Mouse (Mus musculus) CD4-positive, CD25-positive, alpha-beta regulatory T cell, adult 2 months (primary cell): ENCODE data around the gene P2ry6.

Experiments used
- DNase-seq: peaks from one replicate; pipeline ENCODE4 v3.0.0-alpha.2; 2012; ENCODE audit warnings: low read depth, low spot score

P2ry6 gene

DNA sequence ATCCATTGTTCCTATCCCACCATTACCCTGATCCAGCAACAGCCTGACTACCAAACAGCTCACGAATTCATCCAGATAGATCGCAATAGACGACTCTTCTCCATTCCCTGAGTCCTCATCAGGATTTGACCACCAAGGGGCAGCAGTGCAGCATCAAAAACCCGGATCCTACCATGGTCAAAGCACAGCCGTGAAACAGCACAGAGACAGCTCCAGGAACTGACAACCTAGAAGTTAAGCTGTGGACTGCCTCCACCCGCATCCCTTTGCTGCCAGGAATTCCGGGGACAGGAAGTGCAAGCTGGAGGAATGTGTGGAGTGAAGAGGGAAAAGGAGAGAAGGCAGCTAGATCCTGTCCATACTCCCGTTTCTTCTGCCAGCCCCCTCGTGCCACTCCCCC, 13.6 kb upstream of the P2ry6 start:
- DNase-seq = peak; percentile 61

DNA sequence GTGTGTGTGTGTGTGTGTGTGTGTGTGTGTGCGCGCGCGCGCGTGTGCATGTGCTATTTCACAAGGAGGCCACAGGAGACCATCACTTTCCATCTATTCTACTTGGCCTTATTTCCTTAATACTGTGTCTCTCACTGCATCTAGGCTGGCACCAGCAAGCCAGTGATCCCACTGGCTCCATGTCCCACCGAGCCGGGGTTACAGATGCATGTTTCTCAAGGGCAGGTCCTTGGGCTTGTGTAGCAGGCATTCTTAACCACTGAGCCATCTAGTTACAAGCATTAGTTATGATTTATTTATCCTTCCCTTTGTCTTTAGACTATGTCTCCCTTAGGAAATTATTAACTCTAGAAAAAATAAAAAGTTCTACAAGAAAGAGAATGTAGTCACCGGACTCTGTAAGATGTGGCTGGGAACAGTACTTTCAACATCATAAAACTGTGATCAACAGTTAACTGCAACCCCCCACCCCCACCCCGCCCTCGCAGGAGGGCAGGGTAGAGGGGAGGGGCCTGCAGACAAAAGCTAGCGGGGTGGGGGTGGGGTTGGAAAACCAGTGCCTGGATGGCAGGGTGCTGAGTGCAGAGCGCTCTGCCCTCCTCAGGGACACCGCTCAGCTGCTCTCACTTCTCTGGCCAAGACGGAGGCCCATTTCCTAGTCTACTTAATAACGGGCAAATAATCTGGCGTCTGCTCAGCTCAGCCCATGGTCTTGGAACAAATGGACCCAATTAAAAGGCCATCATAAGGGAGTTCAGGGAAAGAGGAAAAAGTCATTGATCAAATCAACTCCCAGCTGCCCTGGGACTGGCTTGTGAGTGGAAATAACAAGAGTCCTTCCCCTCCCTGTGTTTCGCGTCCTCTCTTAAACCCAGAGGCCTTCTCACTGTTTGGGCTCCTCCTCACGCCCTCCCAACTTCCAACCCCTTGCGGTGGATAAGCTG, 10.3 kb upstream of the P2ry6 start:
- no peak for DNase-seq

DNA sequence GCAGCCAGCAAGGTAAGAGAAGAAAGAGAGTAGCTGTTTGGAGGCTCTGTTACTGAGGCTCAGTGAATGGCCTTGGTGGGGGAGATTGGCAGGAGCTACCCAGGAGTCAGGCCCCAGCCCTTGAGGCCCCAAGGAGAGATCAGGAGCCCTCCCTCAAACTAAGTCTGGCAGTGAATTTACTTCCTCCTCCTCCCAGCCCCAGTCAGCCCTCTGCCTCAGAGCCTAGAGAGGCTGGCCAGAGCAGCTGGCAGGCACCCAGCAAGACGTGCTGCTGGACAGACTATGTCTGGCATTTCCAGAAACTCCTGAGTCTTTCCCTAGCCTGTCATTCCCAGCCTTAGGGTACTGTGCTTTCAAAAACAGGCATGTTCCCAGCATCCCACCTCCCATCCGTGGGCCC, 4.7 kb upstream of the P2ry6 start:
- DNase-seq = no peak

DNA sequence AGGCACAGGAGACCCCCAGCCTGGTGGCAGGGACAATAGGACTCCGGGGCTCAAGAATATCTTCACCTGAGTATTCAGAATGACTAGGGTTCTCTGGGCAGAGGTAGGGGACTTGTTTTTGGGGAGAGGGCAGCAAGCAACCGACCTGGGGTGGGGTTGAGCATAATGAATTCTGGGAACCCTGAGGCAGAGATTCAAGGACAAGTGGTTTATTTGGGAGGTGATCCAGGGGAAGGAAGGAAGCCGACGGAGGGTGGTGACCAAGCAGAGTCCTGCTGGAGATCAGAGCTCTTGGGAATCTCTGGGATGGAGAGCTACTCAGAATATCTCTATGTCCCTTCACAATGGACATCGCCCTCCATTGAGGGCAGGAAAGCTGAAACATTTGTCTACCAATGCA, 3.7 kb upstream of the P2ry6 start:
- no peak for DNase-seq

DNA sequence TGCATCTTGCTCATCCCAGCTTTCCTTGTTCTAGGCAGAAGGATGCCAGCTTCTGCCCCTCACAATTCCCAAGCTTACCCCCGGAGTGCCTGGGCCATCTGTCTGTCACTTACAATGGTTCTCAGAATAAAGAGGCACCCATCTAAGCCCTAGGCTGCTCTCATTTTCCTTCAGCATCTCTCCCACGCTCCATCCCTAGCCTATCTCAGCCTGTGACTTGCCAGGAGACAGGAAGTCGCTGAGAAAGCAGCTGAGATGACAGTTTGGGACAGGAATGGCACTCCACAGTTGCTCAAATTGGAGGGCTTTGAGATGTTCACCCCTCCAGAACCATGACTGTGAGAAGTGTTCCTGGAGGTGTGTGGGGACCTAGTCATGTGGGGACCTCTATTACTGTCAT, 1.6 kb downstream of the P2ry6 start:
- DNase-seq = no peak

DNA sequence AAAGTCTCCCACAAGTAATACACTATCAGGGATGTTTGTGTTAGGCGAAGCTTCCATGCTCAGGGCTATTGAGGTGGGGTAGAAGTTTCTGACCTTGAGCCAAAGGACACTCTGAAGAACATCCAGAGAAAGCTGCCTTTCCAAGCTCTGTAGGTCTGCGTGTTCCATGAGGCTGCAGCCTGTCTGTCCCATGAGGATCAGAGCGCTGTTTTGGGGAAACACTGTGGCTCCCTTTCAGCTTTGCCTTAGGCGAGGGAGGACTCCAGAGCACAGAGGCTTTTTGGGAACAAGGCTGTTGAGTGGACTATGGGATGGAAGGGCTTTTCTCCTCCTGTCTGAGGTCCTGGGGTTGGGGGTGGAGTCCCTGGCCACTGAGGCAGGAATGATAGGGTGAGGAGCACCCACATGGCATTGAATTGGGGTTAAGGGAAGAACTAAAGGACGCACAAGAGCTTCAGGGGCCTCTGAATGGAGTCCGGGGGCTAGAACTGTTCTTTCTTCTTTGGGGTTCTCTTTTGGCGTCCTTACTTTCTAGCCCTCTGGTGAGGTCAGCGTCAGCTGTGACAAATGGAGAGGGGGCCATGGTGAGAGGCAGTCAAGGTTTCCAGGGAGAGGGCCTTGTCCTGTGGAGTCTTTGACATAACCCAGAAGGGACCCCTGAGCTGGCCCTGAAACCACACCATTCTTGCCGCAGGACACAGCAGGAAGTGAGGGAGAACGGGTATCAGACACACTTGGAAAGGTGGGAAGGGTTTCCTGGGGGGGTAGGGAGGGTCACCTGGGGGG, 5.4 kb downstream of the P2ry6 start:
- no peak for DNase-seq

DNA sequence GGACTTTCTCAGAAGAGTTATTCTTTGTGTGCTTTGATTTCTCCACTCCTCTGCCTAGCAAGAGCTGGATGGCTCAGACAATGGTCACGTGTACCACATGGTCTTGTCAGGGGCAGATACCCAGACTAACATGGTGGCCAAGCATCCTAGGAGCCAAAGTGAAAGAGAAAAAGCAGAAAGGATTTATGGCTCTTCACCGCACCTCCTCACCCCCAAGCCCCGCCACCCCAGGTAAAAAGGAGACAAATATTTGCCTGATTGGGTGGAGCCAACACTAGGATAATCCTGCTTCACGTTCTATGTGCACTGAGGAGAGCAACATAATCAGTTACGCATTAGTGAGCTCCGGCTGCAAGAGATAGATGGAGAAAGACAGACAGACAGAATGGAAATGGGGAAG, 6.1 kb downstream of the P2ry6 start:
- no peak for DNase-seq

DNA sequence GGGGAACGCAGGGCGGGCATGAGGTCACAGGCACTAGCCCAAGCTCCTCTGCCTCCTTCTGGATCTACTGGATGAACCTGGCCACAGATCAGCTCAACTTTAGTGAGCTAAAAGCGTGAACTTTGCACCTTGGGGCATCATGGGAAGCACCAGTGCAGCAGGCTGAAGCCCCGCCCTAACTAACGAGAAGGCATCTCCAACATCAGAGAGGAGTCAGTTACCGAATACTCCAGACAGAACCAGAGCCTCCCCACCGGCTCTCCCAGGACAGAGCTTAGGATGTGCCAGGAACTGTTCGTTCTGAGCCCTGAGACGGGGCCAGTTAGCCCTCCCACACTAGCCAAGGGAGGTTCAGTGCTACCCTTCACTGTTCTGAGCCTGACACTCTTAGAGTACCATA, 6.6 kb downstream of the P2ry6 start:
- no peak for DNase-seq

DNA sequence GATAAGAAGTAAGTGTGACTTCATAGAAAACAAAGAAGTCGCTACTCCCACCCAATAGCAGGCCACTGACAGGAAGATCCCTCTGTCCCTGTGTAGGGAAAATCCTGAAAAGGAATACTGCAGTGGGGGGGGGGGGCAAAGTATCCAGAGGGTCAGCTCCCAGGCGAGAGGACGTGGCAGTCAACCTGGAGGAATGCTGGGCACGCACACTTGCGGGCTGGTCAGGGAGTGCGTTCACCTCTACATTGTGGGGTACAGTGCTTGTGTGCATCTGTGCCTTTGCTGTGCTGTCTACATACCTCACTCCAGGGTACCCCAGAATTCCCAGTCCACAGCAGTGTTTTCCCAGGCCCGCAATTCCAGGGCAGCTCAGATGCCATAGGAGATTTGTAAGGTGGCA, 8.4 kb downstream of the P2ry6 start:
- no peak for DNase-seq

DNA sequence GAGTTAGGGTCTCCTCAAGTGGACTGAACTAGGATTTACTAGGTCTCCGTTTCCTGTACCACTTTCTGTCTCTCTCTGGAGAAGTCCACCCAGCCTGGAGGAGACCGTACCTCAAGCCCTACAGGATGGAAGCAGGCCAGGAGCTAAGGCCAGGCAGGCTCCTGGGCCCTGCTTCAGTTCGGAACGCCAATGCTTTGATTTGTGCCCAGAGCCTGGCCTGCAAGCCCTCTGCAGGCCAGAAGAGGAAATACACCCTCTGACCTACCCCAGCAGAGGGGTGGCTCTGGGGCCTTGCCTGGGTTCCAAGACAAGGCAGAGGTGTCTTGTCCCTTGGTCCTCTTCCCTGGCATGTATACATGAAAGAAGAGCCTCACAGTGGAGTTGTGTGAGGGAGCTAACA, 9.4 kb downstream of the P2ry6 start:
- peak; percentile 58 for DNase-seq

DNA sequence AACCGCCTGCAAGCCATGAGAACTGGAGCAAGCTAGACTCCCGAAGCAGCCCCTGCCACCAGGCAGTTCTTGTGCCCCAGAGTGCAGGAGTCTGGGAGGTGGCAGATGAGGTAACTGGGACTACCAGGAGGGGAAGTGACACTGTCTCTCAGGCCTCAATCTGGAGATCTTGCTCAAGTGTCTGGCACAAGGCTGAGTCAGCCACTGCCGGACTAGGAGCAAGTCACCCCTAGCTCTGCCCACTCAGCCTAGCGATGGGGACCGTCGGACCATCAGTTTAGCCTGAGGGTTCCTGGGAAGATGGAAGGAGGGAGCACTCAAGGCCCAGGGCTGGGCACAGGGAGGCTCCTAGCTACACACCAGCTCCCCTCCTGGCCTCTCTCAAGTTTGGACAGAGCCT, 10.2 kb downstream of the P2ry6 start:
- DNase-seq = no peak

DNA sequence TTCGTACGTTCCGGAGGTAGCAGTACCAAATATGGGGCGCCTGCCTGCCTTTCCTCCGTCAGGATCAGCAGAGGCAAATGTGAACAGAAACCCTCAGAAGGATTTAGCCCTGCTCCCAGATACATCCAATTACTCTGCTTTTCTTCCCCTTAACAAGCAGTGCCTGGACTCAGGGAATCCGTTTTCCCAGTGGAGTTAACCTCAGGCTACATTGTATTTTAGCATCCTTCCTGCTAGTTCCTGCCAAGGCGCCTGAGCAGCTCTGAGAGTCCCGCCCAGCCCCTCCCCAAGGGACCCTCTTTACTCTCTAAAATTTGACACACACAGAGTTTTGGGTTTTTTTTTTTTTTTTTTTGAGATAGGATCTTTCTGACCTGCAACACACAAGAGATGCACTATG, 11.1 kb downstream of the P2ry6 start:
- no peak for DNase-seq

DNA sequence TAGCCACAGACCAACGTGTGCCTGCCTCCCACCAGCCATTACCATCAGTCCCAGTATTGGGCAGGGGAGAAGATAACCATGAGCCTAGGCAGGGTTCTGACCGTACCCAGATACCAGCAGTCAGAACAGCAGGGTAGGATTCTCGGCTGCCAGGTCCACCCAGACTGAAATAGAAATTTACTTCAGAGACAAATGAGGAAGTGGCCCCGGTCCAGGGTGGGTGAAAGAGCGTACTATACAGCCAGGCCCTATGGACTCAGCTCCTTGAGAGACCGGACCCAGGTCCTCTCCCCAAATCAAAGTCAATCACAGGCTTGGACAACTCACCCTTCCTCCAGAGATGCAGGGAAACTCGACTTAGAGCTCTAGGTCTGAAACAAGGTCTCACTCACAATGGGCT, 13.3 kb downstream of the P2ry6 start:
- no peak for DNase-seq

DNA sequence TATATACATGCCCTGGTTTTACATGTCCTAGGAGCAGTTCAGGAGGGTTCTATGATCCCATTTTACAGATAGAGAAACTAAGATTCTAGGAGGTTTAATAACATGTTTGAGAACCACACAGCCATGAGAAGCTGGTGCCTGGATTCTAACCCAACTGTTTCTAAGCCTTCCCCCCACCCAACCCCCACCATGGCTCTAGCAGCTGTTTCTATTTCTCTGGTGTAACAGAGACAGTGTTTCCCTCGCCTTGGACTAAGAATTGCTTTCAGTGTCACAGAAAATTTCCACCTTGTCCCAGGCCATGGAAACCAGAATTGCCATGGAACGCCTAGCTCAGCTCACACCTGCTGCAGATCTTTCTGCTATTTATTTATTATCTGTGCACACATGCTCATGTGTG, 14.0 kb downstream of the P2ry6 start:
- DNase-seq = no peak

DNA sequence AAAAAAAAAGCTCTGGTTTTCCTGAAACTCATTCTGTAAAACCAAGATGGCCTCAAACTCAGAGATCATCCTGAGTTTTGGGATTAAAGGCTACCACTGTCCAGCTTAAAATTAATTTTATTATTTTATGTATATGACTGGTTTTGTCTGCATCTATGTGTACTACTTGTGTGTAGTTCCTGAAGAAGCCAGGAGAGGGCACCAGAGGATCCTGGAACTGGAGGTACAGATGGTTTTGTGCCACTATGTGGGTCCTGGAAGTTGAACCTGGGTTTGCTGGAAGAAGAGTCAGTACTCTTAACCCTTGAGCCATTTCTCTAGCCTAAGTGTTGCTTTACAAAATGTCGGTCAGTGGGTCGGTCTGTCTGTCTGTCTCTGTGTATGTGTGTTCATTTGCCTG, 16.0 kb downstream of the P2ry6 start:
- peak; percentile 35 for DNase-seq

DNA sequence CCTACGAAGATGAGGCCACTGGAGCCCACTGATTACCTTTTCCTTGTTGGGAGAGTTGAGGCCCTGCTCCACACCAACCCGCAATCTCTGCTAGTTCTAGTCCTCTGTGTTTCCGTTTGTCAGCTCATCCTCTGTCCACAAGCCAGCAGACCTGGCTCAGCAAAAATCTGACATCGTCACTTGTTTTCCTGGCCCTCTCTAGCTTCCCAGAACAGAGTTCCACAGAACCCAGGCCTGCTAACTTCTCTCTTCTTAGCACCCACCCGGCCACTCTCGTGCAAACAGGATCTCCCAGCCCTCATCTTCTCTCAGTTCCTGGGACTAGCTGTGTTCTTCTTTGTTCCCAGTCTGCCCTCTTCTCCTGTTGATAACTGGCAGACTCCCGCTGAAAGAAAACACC, 21.8 kb downstream of the P2ry6 start:
- DNase-seq = no peak

DNA sequence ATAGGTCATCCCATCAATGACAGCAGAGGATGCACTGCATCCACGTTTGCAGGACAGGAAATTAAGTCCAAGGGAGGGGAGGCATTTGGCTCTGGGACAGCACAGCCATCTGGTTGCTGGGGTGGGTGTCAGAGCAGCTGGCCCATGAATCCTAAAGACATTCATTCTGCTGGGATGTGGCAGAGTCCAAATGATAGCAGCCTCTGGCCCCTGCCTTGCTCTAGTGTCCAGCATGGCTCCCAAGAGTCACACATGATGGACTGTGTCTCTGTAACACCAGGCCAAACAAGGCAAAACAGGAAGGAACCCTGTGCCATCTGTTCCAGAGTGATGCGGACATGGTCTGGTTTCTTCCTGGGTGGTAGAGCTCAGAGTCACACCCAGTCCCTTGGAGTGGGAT, 22.5 kb downstream of the P2ry6 start:
- no peak for DNase-seq

DNA sequence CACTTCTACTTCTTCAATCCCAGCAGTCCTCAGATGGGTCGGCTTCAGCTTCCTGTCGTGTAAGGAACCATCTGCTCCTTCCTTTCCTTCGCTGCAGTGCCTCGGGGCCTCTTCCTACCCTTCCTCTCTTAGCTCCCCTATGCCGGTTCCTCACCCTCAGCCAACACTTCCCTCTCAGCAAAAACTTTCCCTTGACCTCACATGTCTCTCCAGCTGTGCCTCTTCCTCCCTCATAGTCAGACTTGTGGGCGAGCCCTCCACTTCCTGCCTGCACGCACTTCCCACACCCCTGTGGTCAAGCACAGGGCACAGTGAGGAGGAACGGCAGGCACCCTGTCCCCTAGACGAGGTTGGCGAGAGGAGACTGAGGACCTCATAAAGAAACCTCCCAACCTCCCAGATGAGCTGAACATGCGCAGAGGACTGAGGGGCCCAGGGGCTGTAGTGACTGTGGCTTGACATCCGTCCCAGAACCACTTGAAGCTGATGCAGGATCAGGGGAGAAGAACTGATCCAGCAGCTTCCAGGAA, 23.9 kb downstream of the P2ry6 start:
- peak; percentile 26 for DNase-seq

DNA sequence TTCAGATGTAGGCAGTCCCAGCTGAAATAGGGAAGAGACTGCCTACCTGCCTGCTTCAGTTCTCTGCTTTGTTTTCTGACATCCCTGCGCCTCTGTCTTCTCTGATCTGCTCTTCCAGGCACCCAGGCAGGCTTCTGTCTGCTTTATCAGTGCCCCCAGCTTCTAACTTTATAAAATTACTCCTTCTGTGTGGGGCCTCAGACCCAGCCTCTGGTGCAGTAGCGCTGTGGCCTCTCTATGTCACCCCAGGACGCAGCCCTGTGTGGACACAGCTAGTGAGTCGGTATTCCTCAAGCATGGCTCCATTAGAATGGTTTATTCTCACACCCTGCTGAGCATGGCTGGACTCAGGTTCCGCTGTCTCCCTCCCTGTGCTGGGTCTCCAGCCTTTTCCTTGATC, 24.4 kb downstream of the P2ry6 start:
- DNase-seq = no peak

DNA sequence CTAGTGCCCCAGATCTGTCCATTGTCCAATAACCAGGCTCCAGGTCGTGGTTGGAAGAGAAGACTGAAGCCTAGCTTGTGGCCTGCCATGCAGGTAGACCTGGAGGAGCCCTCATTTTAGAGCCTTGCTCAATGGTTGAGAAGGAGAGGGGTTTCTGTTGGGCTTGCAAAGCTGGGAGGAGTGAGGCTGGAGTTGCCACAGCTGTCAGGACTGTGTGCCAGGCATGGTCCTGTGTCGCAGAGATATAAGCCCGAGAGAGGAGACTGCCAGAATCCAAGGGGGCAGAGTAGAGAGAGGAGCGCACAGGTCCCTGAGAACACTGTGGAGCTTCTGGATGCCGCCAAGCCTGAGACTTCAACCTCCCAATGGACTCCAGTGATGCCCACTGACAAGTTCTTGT, 29.7 kb downstream of the P2ry6 start:
- DNase-seq = no peak

DNA sequence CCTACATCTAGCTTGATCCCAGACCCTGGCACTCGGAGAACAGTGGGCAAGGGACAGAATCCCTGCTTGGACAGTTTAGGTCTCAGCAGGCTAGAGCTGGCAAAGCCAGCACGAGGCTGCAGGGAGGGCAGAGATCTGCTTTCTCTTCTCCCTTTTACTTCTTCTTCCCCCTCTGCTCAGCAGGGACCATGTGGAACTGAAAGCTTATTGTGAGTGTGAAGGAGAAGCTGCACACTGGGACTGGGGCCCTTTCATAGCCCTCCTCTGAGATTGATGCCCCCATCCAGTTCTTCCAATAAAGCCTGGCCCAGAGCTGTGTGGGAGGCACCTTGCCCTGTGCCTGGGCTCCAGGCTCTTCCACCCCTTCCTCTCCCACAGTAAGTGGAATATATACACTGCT, 30.1 kb downstream of the P2ry6 start:
- no peak for DNase-seq

DNA sequence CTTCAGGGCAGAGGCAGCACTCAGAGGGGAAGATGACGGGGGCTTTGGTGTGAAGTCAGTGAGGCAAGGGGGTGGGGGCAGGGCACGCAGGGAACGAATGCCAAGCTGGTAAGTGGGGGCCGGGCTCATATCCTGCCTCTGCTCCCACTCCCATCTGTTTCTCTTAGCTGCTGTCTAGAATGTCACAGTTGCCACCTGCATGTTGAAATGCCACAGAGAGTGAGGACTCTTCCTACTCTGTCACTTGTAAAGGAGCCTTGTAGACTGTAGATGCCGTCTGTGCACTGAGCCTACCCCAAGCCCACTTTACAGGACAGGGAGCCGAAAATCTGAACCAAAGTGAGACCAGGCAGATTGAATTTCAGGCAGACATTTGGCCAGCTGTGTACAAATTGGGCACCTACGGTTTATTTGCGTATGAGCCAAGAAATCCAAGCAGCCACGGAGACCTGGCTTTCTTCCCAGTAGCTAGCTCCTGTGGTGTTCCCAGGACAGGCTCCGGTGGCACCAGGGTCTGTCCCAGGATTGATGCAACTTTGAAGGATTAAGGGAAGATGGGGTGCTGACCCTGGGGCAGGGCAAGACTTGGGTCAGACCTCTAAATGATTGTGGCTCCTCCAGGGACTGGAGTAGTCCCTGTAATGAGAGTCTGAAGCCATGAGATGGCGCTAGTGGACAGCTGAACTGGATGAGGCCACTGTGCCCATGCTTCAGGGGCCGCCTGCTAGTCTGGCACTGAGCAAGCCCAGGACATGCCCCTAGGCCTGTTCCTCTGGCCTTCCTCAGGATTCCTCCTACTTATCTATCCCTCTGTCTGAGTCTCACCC, 31.4 kb downstream of the P2ry6 start:
- DNase-seq = peak; percentile 65
